Mouse (Mus musculus) myocyte (in vitro differentiated cells): ENCODE results near the gene Clec2e. TPM values are rescaled to one million over a fixed set of nuclear protein-coding genes. Genes with fewer than 3 reads are reported as not detected.
"Not testable (repeated sequence)": the region's sequence is repeated elsewhere in the genome, so short reads cannot be mapped to it uniquely, and the experiment has no call there.

Source experiments
- H3K27me3 ChIP-seq: one replicate; pipeline ENCODE4 v1.6.1; 2011; ENCODE audit not compliant: control insufficient read depth, insufficient read depth, insufficient read length
- H3K36me3 ChIP-seq: one replicate; pipeline ENCODE4 v1.6.1; 2011; ENCODE audit not compliant: control insufficient read depth, insufficient read depth
- H3K4me2 ChIP-seq: one replicate; pipeline ENCODE4 v1.6.1; 2011; ENCODE audit warnings: low read depth, control low read depth
- H3K4me3 ChIP-seq: one replicate; pipeline ENCODE4 v1.5.1; 2011; ENCODE audit warnings: mild to moderate bottlenecking, control low read depth, moderate library complexity
- H3K79me2 ChIP-seq: one replicate; pipeline ENCODE4 v1.6.1; 2011; ENCODE audit not compliant: control insufficient read depth, insufficient read depth
- H3ac ChIP-seq: one replicate; pipeline ENCODE4 v1.6.1; 2011; ENCODE audit not compliant: control insufficient read depth, insufficient read length
- CEBPB ChIP-seq: IDR thresholded peaks from 2 replicates; pipeline ENCODE4 v1.6.1; 2011; ENCODE audit warnings: mild to moderate bottlenecking, moderate library complexity; ENCODE audit not compliant: poor library complexity, insufficient read depth, severe bottlenecking
- E2F4 ChIP-seq: IDR thresholded peaks from one replicate; pipeline ENCODE4 v1.6.1; 2011; ENCODE audit warnings: mild to moderate bottlenecking, control low read depth, moderate library complexity; ENCODE audit not compliant: insufficient read depth
- MAX ChIP-seq: IDR thresholded peaks from one replicate; pipeline ENCODE4 v1.6.1; 2011; ENCODE audit warnings: low read depth, mild to moderate bottlenecking, control low read depth
- MYOD1 ChIP-seq, 3 experiments: IDR thresholded peaks; one replicate each; pipeline ENCODE4 v1.6.1; 2011; ENCODE audit warnings: control low read depth in 2 of 3, low read depth in 2 of 3, mild to moderate bottlenecking in 2 of 3, moderate library complexity in 1 of 3; ENCODE audit not compliant: insufficient read length in 2 of 3, control insufficient read depth in 1 of 3
- MYOG ChIP-seq, 3 experiments: IDR thresholded peaks; one replicate each; pipeline ENCODE4 v1.6.1; 2011; ENCODE audit warnings: control low read depth in 2 of 3, low read depth in 2 of 3, mild to moderate bottlenecking in 2 of 3; ENCODE audit not compliant: insufficient read length in 2 of 3, control insufficient read depth in 1 of 3, insufficient read depth in 1 of 3
- POLR2A ChIP-seq: IDR thresholded peaks from one replicate; pipeline ENCODE4 v1.6.1; 2011; ENCODE audit warnings: low read depth, mild to moderate bottlenecking, control low read depth, moderate library complexity; ENCODE audit not compliant: insufficient read length
- POLR2AphosphoS2 ChIP-seq: IDR thresholded peaks from one replicate; pipeline ENCODE4 v1.6.1; 2011; ENCODE audit warnings: low read depth, control low read depth; ENCODE audit not compliant: insufficient read length
- REST ChIP-seq: IDR thresholded peaks from one replicate; pipeline ENCODE4 v1.6.1; 2011; ENCODE audit warnings: mild to moderate bottlenecking, control low read depth, moderate library complexity; ENCODE audit not compliant: insufficient read depth, insufficient read length
- SRF ChIP-seq: IDR thresholded peaks from one replicate; pipeline ENCODE4 v1.6.1; 2011; ENCODE audit warnings: low read depth; ENCODE audit not compliant: control insufficient read depth, insufficient read length
- TCF12 ChIP-seq: IDR thresholded peaks from one replicate; pipeline ENCODE4 v1.6.1; 2011; ENCODE audit warnings: mild to moderate bottlenecking, control low read depth; ENCODE audit not compliant: poor library complexity, insufficient read depth, severe bottlenecking
- TCF3 ChIP-seq: IDR thresholded peaks from one replicate; pipeline ENCODE4 v1.6.1; 2011; ENCODE audit warnings: low read depth, control low read depth; ENCODE audit not compliant: insufficient read length
- USF1 ChIP-seq: IDR thresholded peaks from one replicate; pipeline ENCODE4 v1.6.1; 2011; ENCODE audit warnings: low read depth, mild to moderate bottlenecking, control low read depth, moderate library complexity
- polyA plus RNA-seq: library from polyadenylated mRNA; unstranded; fragments of >200 nt; fragmentation: generic; extraction: Trizol; gene quantifications from one replicate; pipeline ENCODE4 v1.2.1, GENCODE M21; 2012; ENCODE audit warnings: missing spikeins

The Clec2e gene
- not detected for polyA plus RNA-seq

DNA sequence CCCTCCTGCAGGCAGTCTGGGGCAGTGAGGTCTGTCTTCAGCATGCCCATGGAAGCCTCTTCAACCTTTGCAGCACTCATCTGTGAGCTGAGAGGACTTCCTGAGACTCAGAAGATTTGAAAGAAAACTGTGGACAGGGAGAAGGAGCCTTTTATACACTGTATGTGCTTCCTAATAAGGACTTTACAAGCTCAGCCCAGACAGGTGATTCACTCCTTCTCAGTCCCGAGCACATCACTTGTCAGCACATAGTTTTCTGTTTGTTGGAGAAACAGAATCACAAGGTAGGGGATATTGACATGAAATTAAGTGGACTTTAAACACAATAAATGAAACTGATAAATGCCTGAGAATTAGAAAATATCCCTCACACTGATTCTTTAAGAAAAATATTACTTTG, at the start of gene Clec2e:
Clec2e (minus strand) TSS at position 120 of the 400 bp plus-strand sequence.
- H3K36me3 ChIP-seq, H3K4me2 ChIP-seq, H3K4me3 ChIP-seq, H3ac ChIP-seq, H3K79me2 ChIP-seq, H3K27me3 ChIP-seq: not testable (repeated sequence)

GRCm38 (mm10) chr6:129146812-129147211, 46.1 kb upstream of the Clec2e start:
- Histone ChIP-seq H3K4me3 (no peak overlapping the region), H3K27me3 (no peaks in the 10 kb centered on the region), H3K79me2 (no peaks in the 10 kb centered on the region), H3K4me2 (no peak overlapping the region), H3ac (no peak overlapping the region), H3K36me3 (no peaks in the 10 kb centered on the region)
- TF ChIP-seq POLR2A (no peak), E2F4 (no peak), MAX (no peak), POLR2AphosphoS2 (no peak), REST (no peak), MYOG (IDR thresholded peaks at IDR 0.05; ENCODE audit: control insufficient read depth in 1 of 3, insufficient read depth in 1 of 3, insufficient read length in 2 of 3, low read depth in 2 of 3) (no peak), CEBPB (no peak), MYOD1 (IDR thresholded peaks at IDR 0.05; ENCODE audit: control insufficient read depth in 1 of 3, insufficient read length in 2 of 3, low read depth in 2 of 3) (no peak), TCF12 (no peak), SRF (no peak)

- H3K27me3 ChIP-seq: no peaks in the 10 kb centered on the region
- no peak overlapping the region for H3ac ChIP-seq
- no peak overlapping the region for H3K4me2 ChIP-seq
- no peak overlapping the region for H3K4me3 ChIP-seq
- no peaks in the 10 kb centered on the region for H3K36me3 ChIP-seq
- H3K79me2 ChIP-seq: no peaks in the 10 kb centered on the region
- TF ChIP-seq TCF3 (no peak), SRF (no peak), REST (no peak), MAX (no peak), USF1 (no peak), TCF12 (no peak), E2F4 (no peak), POLR2AphosphoS2 (no peak), MYOG (IDR thresholded peaks at IDR 0.05; ENCODE audit: control insufficient read depth in 1 of 3, insufficient read depth in 1 of 3, insufficient read length in 2 of 3, low read depth in 2 of 3) (no peak), MYOD1 (IDR thresholded peaks at IDR 0.05; ENCODE audit: control insufficient read depth in 1 of 3, insufficient read length in 2 of 3, low read depth in 2 of 3) (no peak), POLR2A (no peak), CEBPB (no peak)
Measured at GRCm38 (mm10) chr6:129132604-129133341, 32.1 kb upstream of the Clec2e start.

DNA sequence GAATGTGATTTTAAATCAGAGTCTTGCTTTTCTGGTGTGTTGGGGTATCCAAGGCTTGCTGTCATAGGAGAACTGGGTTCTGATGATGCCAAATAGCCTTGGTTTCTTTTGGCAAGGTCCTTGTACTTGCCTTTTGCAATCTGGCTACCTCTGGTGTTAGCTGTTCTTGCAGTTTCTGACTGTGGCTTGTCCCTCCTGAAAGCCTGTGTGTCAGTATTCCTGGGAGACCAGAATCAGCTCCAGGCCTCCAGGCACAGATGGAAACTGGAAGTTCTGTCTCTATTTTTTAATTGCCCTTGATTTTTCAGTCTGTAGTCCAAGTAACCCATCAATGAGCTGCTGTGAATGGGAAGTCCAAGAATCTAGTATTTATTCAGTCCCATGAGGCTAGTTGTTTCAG, 26.1 kb upstream of the Clec2e start:
- Histone ChIP-seq H3K4me3 (no peak overlapping the region), H3ac (no peak overlapping the region), H3K36me3 (no peaks in the 10 kb centered on the region), H3K79me2 (no peaks in the 10 kb centered on the region), H3K4me2 (no peak overlapping the region), H3K27me3 (no peaks in the 10 kb centered on the region)
- TF ChIP-seq SRF (no peak), TCF12 (no peak), MYOD1 (IDR thresholded peaks at IDR 0.05; ENCODE audit: control insufficient read depth in 1 of 3, insufficient read length in 2 of 3, low read depth in 2 of 3) (no peak), CEBPB (no peak), POLR2AphosphoS2 (no peak), MAX (no peak), TCF3 (no peak), REST (no peak), USF1 (no peak), MYOG (IDR thresholded peaks at IDR 0.05; ENCODE audit: control insufficient read depth in 1 of 3, insufficient read depth in 1 of 3, insufficient read length in 2 of 3, low read depth in 2 of 3) (no peak), POLR2A (no peak), E2F4 (no peak)

DNA sequence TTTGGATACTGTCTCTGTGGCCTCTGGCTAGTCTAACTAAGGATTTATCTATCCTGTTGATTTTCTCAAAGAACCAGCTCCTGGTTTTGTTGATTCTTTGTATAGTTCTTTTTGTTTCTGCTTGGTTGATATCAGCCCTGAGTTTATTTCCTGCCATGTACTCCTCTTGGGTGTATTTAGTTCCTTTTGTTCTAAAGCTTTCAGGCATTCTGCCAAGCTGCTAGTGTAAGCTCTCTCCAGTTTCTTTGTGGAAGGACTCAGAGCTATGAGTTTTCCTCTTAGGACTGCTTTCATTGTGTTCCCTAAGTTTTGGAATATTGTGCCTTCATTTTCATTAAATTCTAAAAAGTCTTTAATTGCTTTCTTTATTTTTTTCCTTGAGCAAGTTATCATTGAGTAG, 23.8 kb upstream of the Clec2e start:
- H3ac ChIP-seq, H3K79me2 ChIP-seq, H3K27me3 ChIP-seq, H3K36me3 ChIP-seq, H3K4me3 ChIP-seq, H3K4me2 ChIP-seq: not testable (repeated sequence)
